Mouse (Mus musculus): Measurements from ENCODE around the gene Rpa1. TPM values are rescaled to one million over a fixed set of nuclear protein-coding genes. Genes with fewer than 3 reads are reported as not detected.

Rpa1 gene
- polyA plus RNA-seq (2014; fragmentation: Illumina TruSeq; extraction: RNeasy Lipid Tissue Mini Kit (QIAGEN cat#74804); ENCODE audit: low read depth, low replicate concordance) = 33.1 TPM

DNA sequence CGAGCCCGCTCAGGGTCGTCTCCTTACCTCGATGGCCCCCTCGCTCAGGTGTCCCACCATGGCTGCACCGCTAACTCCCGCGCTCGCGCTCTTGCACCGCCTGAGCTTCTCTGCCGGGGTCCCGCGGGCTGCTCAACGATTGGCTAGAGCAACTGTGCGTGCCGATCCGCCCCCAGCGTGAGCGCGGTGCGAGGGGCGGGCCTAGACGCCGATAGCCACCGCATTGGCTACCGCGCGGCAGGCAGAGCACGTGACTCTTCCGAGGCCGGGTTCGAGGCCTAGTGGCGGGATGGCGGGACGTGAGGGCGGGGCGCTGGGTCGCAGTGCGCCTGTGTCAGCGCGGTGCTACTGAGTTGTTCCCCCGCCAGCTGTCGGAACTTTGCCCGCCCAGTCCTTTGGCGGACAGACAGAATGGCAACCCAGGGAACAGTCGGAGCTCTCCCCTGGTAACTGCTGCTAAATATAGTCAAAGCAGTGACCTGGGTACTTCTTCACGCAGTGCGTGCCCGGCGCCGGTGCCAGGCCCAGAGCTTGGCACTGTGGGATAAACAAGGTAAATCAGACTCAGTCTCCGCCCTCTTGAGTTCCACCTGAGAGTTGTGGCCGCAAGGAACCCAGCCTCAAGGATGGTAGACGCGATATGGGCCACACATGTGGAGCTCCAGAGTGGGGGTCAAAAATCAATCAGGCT, at the start of gene Rpa1, which contains the start of gene Smyd4:
Rpa1 (minus strand) TSS at position 126 of the 691 bp plus-strand sequence.
Smyd4 (plus strand) TSS at position 235 of the 691 bp plus-strand sequence.

Other genes starting within 250 kb of the Rpa1 start
- gene Hic1, start 178.8 kb downstream of the Rpa1 start, polyA plus RNA-seq (2014; fragmentation: Illumina TruSeq; extraction: RNeasy Lipid Tissue Mini Kit (QIAGEN cat#74804); ENCODE audit: low read depth, low replicate concordance) = 0.28 TPM
- gene Ovca2, start 169.5 kb downstream of the Rpa1 start, polyA plus RNA-seq (2014; fragmentation: Illumina TruSeq; extraction: RNeasy Lipid Tissue Mini Kit (QIAGEN cat#74804); ENCODE audit: low read depth, low replicate concordance) = 21.4 TPM
- gene Dph1, start 157.1 kb downstream of the Rpa1 start, polyA plus RNA-seq (2014; fragmentation: Illumina TruSeq; extraction: RNeasy Lipid Tissue Mini Kit (QIAGEN cat#74804); ENCODE audit: low read depth, low replicate concordance) = 1.5 TPM
- 2.1 TPM for gene Rtn4rl1, start 154.5 kb downstream of the Rpa1 start, polyA plus RNA-seq (2014; fragmentation: Illumina TruSeq; extraction: RNeasy Lipid Tissue Mini Kit (QIAGEN cat#74804); ENCODE audit: low read depth, low replicate concordance)
- gene Smyd4, start 109 bp upstream of the Rpa1 start, polyA plus RNA-seq (2014; fragmentation: Illumina TruSeq; extraction: RNeasy Lipid Tissue Mini Kit (QIAGEN cat#74804); ENCODE audit: low read depth, low replicate concordance) = 6.0 TPM
- 0.89 TPM for gene Serpinf1, start 74.4 kb upstream of the Rpa1 start, polyA plus RNA-seq (2014; fragmentation: Illumina TruSeq; extraction: RNeasy Lipid Tissue Mini Kit (QIAGEN cat#74804); ENCODE audit: low read depth, low replicate concordance)
- gene Serpinf2, start 91.3 kb upstream of the Rpa1 start, polyA plus RNA-seq (2014; fragmentation: Illumina TruSeq; extraction: RNeasy Lipid Tissue Mini Kit (QIAGEN cat#74804); ENCODE audit: low read depth, low replicate concordance) = 6.8 TPM
- gene Wdr81, start 106.4 kb upstream of the Rpa1 start, polyA plus RNA-seq (2014; fragmentation: Illumina TruSeq; extraction: RNeasy Lipid Tissue Mini Kit (QIAGEN cat#74804); ENCODE audit: low read depth, low replicate concordance) = 0.12 TPM
- 3.5 TPM for gene Tlcd2, start 113.4 kb upstream of the Rpa1 start, polyA plus RNA-seq (2014; fragmentation: Illumina TruSeq; extraction: RNeasy Lipid Tissue Mini Kit (QIAGEN cat#74804); ENCODE audit: low read depth, low replicate concordance)
- gene Prpf8, start 138.5 kb upstream of the Rpa1 start, polyA plus RNA-seq (2014; fragmentation: Illumina TruSeq; extraction: RNeasy Lipid Tissue Mini Kit (QIAGEN cat#74804); ENCODE audit: low read depth, low replicate concordance) = 35.1 TPM
- 0.73 TPM for gene Rilp, start 161.8 kb upstream of the Rpa1 start, polyA plus RNA-seq (2014; fragmentation: Illumina TruSeq; extraction: RNeasy Lipid Tissue Mini Kit (QIAGEN cat#74804); ENCODE audit: low read depth, low replicate concordance)
- gene Scarf1, start 165.2 kb upstream of the Rpa1 start, polyA plus RNA-seq (2014; fragmentation: Illumina TruSeq; extraction: RNeasy Lipid Tissue Mini Kit (QIAGEN cat#74804); ENCODE audit: low read depth, low replicate concordance) = not detected
- gene Slc43a2, start 183.4 kb upstream of the Rpa1 start, polyA plus RNA-seq (2014; fragmentation: Illumina TruSeq; extraction: RNeasy Lipid Tissue Mini Kit (QIAGEN cat#74804); ENCODE audit: low read depth, low replicate concordance) = 18.8 TPM
- gene Pitpna, start 239.8 kb upstream of the Rpa1 start, polyA plus RNA-seq (2014; fragmentation: Illumina TruSeq; extraction: RNeasy Lipid Tissue Mini Kit (QIAGEN cat#74804); ENCODE audit: low read depth, low replicate concordance) = 140 TPM